Mouse (Mus musculus) erythroblast, adult 5-6 weeks (primary cell): ENCODE measurements around the gene Nfe2l2. TPM values are rescaled to one million over a fixed set of nuclear protein-coding genes. Genes with fewer than 3 reads are reported as not detected.

Source experiments
- ATAC-seq: replicated peaks from 2 replicates; pipeline ENCODE4 v1.8.0; 2016; ENCODE audit warnings: moderate number of reproducible peaks, mild to moderate bottlenecking, moderate TSS enrichment, inconsistent platforms; ENCODE audit not compliant: poor library complexity, low FRiP score, severe bottlenecking
- total RNA-seq, 2 experiments: library from RNA; stranded (forward) in 1 of 2; stranded (reverse) in 1 of 2; fragments of 150-400 nt in 1 of 2; fragments of 200-764, 138-1000 nt in 1 of 2; gene quantifications; 2 replicates each; pipeline versions ENCODE4 v1.2.3 to v1.2.4; 2015 to 2017; ENCODE audit warnings: low replicate concordance in 2 of 2

The Nfe2l2 gene
- 52.5 and 91.5 TPM in 2 replicates for total RNA-seq (2015; ENCODE audit: low replicate concordance)
- total RNA-seq (2017; ENCODE audit: low replicate concordance) = 30.5 and 34.6 TPM in 2 replicates

DNA sequence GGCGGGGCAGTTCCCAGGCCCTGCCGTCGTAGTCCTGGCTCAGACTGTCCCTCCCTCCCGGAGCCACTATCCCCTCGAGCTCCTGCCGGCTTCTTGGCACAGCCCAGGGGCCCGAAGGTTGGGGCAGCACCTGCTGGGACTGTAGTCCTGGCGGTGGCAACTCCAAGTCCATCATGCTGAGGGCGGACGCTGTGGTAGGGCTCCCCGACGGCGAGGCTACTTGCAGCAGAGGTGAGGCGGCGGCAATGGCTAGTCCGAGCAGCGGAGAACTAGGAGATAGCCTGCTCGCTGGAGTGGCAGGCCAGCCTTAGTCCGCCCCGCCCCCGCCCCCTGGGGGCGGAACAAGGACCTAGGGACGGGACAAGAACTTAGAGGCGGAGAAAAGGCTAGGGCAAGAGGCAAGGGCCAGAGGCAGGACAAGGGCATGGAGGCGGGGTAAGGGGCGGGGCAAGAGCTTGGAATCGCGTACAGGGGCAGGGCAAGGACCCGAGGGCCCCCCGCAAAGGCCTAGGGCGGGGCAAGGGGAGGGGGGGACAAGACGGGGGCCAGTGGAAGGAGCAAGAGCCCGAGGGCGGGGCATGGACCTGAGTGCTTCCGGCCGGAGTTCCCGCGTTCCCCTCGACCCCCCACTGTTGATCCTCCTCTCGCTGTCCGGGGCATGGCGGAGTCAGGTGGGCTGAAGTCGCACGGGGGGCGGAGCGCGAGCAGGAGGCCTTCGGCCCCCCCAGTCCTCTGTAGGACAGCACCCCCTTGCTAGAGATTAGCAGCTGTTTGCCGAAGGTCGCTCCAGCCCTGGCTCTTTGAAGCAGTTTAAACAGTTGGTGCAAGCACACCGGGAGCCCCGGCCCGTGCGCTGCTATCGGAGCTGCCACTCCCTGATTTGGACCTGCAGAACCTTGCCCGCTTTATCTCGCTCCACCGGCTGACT, at the start of gene Nfe2l2:
TSS of gene Nfe2l2 (minus strand) at position 408 of the 928 bp plus-strand sequence.
- peak; percentile 82 for ATAC-seq

DNA sequence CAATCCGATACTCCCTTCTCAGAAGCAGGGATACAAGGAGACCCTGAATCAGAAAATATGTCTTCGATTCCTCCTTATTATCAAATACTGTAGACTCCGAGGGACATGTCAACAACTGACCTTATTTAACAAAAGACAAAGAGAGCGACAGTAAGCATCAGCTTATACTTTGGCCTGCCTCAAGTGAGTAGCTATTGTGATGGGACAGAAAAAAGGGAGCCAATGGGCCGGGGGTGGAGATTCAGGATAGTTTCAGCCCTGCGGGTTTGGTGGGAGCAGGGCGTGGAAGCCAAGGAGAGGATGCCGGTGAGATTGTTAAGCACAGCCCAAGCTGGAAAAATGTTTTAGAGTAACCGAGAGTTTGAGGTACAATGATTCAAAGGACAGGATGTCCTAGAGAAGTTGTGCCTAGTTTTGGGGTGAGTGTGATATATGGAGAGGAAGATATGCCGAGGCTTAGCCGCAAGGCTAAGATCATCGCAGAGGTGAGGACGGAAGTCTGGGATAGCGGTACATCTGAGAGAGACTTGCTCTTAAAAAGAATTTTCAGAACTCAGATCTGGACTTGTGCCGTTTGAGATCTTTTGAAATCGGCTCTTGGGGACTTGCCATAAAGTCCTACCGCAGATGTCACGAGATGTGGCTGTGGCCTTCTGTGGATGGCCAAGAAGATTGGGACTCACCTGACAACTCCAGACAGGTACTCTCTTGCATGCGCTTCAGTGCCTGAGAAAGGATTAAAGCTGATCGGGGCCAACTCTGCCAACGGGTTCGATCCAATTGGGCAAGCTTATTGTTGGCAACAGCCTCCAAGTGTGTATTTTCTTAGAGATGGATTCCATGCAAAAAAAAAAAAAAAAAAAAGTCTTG, 48.1 kb upstream of the Nfe2l2 start:
- ATAC-seq = no peak

DNA sequence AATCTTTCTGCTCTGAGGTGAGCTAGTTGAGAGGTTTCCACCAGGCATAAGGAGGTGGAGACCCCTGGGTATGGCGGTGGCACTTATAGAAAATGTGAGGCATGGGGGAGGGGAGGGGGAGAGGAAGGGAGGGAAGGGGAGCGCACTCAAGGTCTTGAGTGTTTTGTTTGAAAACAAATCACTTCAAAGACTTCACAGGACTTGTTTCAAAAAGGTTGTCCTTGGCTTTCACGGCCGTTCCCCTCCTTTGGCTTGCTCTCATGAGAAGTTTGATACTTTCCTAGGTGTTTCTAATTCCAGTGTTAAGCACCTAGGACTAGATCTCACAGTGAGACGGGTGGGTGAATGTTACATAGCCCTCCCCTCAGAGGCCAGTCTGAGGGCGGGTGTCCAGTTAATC, 47.5 kb upstream of the Nfe2l2 start:
- no peak for ATAC-seq

DNA sequence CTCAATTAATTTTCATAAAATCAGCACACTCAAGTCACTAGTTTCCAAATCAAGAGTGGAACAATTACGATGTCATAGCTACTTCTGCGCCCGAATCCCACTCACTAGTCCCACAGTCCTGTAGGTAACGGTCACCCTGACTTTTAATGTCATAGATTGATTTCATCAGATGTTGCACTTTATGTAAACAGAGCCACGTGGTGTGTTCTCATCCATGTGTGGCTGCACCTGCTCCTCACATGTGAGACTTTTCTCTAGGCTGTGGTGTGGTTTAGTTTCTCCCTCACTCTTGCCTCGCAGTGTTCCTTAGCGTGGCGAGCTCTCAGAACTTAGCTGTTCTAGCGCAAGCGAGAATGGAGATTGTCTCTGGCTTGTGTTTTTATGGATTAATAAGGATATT, 46.4 kb upstream of the Nfe2l2 start:
- ATAC-seq = no peak

DNA sequence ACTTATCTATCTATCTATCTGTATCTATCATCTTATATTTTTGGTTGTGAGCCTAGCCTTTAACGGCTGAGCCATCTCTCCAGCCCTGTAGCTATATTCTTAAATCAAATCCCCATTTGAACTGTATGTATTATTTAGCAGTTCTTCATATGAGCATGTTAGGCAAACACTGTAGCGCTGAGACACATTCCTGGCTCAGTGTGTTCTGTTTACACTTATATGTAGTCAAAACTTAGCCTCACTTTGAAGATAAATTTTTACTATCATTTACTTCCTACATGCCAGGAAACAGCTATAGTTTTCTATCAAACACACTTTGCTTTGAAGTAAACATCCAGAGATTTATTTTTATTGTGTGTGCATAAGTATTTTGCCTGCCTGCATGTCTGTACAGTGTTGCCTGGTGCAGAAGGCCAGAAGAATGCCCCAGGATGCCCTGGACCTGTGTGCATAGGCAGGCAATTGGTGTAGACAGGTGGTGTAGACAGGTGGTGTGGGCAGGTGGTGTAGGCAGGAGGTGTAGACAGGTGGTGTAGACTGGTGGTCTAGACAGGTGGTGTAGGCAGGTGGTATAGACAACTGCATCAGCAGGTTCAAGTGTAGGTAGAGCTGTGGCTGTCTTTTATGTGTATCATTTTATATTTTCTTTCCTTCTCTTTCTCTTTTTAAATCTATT, 45.7 kb upstream of the Nfe2l2 start:
- ATAC-seq = no peak

DNA sequence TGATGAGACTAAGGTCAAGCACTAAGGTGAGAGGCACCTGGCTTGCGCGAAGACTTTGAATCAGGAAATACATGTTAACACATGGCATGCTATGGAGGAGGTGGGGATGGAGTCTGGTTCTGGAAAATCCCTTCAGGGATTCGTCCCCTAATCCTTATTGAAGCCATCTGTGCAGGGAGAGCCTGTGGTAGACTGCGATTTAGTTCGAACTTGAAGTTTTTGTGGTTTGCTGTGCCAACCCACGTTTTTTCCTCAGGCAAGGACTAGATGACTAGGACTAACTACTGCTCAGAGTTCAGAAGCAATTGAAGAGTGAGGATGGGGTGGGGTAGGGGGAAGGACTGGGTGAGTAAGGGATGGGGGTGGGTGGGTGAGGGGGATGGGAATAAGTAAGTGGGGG, 44.4 kb upstream of the Nfe2l2 start:
- ATAC-seq = no peak

DNA sequence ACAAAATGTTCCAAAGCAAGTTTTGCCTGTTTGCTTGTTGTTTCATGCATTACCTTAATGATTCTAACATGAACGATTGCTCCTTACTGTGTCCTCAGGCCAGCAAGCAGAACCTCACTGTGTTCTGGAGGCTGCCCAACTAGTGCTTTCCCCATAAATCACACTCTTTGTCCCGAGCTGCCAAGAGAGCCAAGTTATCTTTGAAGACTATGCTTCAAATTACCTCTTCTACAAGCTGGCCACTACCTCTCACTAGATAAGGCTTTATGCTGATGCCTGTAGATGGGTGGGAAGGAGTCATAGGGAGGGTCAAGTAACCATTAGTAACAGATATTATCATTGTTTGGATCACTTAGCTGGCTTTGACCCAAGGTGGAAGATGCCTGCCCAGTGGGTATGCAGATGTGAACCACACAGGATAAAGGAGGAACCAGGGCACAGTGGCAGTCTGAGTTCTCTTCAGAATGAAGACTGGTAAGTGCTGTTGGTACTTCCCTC, 32.6 kb upstream of the Nfe2l2 start:
- ATAC-seq = no peak

DNA sequence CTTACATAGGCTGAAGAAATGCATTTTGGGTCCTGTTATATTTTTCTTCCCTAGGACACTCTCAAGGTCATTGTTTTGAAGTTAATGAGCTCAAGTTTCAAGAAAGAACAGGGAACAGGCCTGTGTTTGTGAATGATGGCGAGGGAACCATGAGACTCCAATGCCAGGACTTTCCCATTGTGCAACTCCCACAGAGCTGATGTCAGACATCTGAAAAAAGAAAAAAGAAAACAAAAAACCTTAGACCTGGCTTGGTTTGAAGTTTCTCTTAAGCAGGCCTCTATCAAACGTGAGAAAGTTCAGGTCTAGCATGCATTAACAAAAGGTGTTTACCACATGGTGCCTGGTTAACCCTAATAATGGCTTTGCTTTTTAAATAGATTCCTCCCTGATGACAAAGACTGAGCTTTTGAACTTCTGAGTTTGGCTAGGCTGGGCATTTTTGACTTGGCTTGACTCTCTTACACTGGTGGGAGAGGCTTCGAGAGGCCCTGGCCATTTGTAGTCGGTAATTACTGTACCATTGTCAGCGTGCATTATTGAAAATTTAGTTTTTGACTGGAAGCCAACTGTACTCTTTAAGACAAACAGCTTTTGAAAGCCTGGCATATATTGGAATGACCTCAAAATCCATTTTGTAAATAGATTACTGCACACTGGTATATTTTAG, 29.9 kb upstream of the Nfe2l2 start:
- no peak for ATAC-seq

DNA sequence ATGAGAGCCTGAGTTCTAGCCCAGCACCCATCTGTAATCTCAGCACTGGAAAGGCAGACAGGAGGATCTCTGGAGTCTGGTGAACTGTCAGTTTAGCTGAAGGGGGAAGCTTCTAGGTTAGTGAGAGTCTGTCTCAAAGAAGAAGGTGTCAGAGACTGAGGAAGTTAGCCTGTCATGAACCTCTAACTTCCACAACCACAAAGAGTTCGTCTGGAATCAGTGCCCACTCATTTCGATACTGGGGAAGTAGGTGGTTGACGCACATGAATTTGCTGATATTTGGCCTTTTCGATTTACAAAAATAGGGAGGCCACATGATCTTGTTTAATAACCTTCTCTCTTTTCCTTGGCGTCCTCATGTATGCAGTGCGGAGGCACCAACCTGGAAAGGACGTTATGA, 28.7 kb upstream of the Nfe2l2 start:
- ATAC-seq = no peak

DNA sequence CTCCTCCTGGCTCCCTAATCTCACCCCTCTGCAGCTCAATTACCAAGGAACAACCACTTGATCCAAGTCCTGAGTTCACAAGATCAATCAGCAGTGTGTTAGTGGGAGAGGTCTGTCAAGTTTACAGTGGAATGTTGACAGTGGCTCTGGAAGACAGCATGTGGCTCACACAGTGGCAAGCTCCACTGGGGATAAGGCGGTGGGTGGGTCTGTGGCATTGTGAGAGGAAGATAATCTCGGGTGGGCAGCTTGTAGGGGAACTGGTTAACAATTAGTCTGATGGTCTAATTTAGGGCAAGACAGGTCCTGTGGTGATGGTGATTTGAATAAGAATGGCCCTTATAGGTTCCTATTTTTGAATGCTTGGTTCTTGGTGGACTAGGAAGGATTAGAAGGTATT, 27.5 kb upstream of the Nfe2l2 start:
- 0 out of 2 replicates have a peak, but pooled peaks have one; percentile 40 for ATAC-seq

DNA sequence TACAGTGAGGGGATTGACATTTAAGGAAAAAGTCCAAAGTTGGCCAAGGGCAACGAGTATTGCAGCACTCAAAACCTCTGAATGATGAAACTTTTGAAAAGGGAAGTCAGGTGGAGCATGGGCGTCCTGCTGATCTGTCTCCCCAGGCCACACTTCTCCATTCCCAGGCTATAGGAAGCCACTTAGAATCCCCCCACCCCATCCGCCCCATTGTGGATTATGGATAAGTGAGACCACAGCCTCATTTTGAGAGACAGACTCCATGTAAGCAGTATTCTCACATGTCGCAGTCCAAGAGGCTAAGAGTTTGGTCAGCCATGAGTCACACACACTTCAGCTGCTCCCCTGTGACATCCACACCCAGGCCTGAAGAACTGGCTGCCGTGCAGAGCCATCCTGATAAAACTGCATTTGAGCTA, 26.8 kb upstream of the Nfe2l2 start:
- ATAC-seq = no peak

DNA sequence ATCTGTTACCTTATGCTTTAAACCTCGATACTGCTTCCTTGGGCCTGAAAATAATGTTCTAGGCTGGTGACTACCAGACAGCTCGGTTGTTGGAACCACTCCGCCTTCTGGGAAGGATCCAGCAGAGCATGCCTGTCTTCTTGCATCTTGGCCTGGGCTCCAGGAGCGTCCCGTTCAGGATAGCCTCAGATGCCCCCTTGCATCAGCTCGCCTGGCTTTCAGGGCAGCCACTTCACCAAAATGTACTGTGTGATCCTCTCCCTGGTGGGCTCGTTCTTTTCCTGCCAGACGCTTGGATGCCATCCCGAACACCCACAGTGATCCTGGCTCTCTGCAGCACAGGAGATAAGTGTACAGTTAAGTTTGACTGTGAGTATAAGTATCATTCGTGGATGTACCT, 25.6 kb upstream of the Nfe2l2 start:
- no peak for ATAC-seq

DNA sequence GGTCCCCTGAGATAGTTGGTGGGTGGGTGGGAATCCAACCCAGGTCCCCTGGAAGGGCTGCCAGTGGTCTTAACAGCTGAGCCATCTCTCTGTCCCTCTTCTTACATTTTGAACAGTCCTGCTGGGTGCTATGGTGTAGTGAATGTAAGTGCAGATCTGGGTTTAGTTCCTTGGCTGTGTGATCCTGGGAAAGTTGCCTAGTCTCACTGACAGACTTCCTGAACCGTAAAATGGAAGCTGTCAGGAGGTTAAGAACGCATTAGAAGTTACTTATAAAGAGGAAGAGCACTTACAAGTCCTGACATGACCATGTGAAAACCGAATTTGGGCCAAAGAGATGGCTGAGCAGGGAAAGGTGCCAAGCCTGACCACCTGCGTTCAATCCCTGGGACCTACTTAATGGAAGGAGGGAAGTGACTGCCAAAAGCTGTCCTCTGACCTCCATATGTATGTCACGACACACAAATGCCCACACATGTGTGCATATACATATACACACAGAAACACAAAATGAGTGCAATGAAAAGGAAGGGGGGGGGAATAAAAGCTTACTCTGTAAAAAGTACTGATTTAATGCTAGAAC, 20.5 kb upstream of the Nfe2l2 start:
- ATAC-seq = no peak

DNA sequence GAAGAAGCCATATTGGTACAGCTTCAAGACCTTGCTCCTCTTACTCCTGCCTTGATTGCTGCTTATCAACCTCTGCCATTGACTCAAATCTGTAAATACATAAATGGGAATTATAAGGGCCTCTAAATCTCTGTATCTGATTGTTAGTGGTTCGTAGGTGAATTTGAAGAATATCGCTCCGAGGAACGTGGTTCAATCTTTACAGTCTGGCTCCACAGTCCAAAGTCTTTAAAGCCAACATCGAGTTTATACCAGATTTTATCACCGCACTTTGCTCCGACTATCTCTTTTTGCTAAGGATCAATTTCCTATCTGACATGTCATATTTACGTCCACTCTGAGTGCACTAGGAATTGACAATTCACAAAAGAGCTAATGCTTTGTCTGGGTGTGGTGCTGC, 19.0 kb upstream of the Nfe2l2 start:
- no peak for ATAC-seq

DNA sequence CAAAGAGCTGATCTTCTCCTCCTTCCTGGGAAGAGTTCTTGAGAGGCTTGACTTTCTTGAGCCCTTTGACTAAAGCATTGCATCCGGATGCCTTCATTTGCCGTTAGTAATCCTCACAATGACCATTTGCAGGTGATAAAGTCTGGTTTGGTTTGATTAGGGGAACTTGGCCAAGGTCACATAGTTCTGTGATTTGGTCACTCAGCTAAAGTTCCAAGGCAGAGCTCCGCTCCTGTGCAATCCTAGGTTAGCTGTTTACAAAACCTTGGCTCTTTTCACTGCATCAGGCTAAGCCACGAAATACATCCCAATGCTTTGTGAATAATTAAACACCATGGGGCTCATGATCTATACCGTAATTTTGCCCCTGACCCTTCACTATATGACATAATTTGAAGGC, 18.5 kb upstream of the Nfe2l2 start:
- ATAC-seq = no peak

DNA sequence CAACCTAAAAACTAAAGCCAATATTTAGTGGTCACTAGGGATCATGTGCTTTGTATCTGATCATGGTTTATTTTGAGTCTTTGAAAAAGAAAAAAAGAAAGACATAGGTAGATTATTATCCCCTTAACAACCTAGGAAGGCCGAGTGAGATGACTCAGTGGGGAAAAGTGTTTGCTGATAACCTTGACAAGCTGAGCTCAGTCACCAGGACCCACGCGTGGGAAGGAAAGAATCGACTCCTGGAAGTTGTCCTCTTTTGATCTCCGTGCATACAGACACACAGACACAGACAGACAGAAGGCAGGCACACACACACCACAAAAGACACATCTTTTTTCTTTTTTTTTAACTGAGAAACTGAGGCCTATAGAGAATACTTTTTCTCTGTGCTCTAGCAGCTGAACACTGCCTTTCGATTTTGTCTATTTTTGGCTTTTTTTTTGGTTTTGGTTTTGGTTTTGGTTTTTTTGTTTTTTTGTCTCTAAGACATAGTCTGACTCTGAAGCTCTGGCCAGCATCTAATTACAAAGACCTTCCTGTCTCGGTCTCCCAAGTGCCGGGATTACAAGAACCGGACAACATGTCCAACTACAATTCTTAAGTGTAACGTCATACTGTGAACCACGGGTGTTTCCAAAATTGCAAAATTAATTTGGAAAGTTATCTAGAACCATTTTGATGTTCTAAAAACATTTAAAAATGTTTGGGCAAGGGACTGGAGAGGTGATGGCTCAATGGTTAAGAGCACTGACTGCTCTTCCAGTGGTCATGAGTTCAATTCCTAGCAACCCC, 16.0 kb upstream of the Nfe2l2 start:
- no peak for ATAC-seq

DNA sequence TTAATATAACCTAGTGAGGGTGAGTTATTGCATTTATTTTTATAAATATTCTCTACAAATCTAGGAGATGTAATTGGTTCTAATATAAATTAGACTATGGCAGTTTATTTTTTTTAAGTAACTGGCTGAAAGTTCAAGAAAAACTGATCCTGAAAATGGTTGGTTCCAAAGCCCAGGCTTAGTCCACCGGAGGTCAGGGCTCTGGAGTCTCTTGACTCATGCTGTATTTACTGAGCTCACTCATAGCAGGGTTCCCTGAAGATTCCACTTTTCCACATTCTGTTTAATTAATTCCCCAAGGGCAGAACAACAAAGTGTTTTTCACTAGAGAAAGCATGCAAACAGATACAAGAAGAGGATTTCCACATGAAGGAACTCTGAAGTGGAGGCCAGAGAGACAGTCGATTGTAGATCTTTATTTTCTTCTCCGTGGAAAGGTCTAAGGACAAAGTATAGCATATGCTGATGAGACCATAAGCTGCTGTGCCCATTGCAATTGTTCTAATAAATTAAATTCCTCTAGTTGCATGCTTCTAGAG, 15.0 kb upstream of the Nfe2l2 start:
- ATAC-seq = no peak
